Mouse (Mus musculus) lung, embryonic 14.5 days (tissue): ENCODE data around the gene Erbb3. TPM values are rescaled to one million over a fixed set of nuclear protein-coding genes. Genes with fewer than 3 reads are reported as not detected.

Source experiments
- ATAC-seq: fragments of 200-750 bp; cut with Nextera tagmentation; 2 replicates; pipeline ENCODE4 v1.8.0; 2017; ENCODE audit warnings: mild to moderate bottlenecking, moderate TSS enrichment, moderate library complexity; ENCODE audit not compliant: insufficient read depth
- DNase-seq: peaks from one replicate; pipeline ENCODE4 v3.0.0-alpha.2; 2015
- H3K27ac ChIP-seq: fragments of 300-500 bp; sonication (generic); 2 replicates; pipeline ENCODE4 v1.5.1; 2014; ENCODE audit warnings: low read depth, mild to moderate bottlenecking, moderate library complexity
- H3K27me3 ChIP-seq: fragments of 300-500 bp; sonication (generic); 2 replicates; pipeline ENCODE4 v1.6.1; 2014; ENCODE audit warnings: low read length, control low read depth; ENCODE audit not compliant: insufficient read depth
- H3K36me3 ChIP-seq: fragments of 300-500 bp; sonication (generic); 2 replicates; pipeline ENCODE4 v1.6.1; 2014; ENCODE audit warnings: control low read depth; ENCODE audit not compliant: insufficient read depth
- H3K4me1 ChIP-seq: fragments of 300-500 bp; sonication (generic); 2 replicates; pipeline ENCODE4 v1.6.1; 2014; ENCODE audit warnings: antibody characterized with exemption, control low read depth; ENCODE audit not compliant: insufficient read depth
- H3K4me2 ChIP-seq: fragments of 300-500 bp; sonication (generic); 2 replicates; pipeline ENCODE4 v1.6.1; 2014; ENCODE audit warnings: mild to moderate bottlenecking
- H3K4me3 ChIP-seq: fragments of 300-500 bp; sonication (generic); 2 replicates; pipeline ENCODE4 v1.5.1; 2014; ENCODE audit warnings: low read depth, low read length
- H3K9ac ChIP-seq: fragments of 300-500 bp; sonication (generic); 2 replicates; pipeline ENCODE4 v1.6.1; 2014
- H3K9me3 ChIP-seq: fragments of 300-500 bp; sonication (generic); 2 replicates; pipeline ENCODE4 v1.6.1; 2016; ENCODE audit warnings: low read depth, low read length, control low read depth
- CTCF ChIP-seq: IDR thresholded peaks from 2 replicates; pipeline ENCODE4 v1.5.1; 2016; ENCODE audit warnings: antibody characterized with exemption, low read depth
- WGBS: fragments of 180-500 bp; shearing (Covaris S2); extraction: QIAGEN DNeasy Blood & Tissue Kit; methylation state at CpG from one replicate; pipeline ENCODE4 v1.1.7; 2014; 5-methylcytosine and 5-hydroxymethylcytosine counted together
- polyA plus RNA-seq: library from polyadenylated mRNA; unstranded; fragments of >200 nt; fragmentation: Nextera tagmentation; extraction: Ambion mirVana; gene quantifications from 2 replicates; pipeline ENCODE4 v1.2.1, GENCODE M21; 2014

Erbb3 gene
- polyA plus RNA-seq, 1 experiment from 2014 or later = 22.9 TPM

DNA sequence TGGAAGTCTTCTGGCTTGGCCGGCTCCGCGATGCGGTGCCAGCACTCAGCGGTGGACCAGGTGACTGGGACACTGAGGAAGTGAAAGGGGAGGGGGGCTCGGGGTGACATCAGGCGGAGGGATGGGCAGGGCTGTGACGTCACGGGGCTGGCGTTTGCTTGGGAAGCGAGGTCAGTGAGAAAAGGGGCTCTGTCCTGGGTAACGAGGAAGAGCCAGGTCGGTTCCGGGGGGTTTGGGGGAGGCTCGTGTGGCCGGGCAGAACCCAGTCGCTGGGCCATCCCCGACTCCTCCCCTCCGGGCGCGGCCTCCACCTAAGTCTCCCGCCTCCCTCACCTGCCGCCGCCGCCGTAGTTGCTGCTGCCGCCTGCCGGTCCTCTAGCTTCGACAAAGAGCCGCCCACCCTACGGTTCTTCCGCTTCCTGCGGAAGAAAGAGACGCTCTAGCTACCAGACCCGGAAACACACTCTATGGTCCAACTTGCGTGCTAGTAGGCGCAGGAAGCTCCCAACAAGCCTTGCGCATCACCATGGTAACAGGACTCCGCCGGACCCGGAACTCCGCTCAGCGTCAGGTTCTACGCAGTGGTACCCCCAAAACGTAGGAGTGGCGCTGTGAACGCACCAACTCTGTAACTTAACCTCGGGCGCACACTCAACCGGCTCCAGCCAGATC is 42.0 kb downstream of the Erbb3 start, which contains the start of gene Zc3h10:
Gene Zc3h10, minus strand, starts transcription at position 414 of the 672 bp plus-strand sequence.
- TF ChIP-seq CTCF = peak; percentile 55
- Histone ChIP-seq H3K36me3 (peaks cover 37% of the 10 kb centered on the region), H3K4me2 (peak within 1 kb of the TSS; percentile 79), H3K27ac (peak within 1 kb of the TSS; percentile 98), H3K27me3 (no peaks in the 10 kb centered on the region), H3K9ac (peak within 1 kb of the TSS; percentile 96), H3K4me3 (peak within 1 kb of the TSS; percentile 86), H3K9me3 (no peaks in the 10 kb centered on the region), H3K4me1 (no peaks in the 10 kb centered on the region)
- WGBS = under 1% methylated on average over 50 of the region's 50 CpGs
- peak; percentile 92 for ATAC-seq
- peak; percentile 99 for DNase-seq

GRCm38 (mm10) chr10:128546787-128547186 is 42.7 kb downstream of the Erbb3 start:
- 19% methylated on average over 7 of the region's 7 CpGs for WGBS

DNA sequence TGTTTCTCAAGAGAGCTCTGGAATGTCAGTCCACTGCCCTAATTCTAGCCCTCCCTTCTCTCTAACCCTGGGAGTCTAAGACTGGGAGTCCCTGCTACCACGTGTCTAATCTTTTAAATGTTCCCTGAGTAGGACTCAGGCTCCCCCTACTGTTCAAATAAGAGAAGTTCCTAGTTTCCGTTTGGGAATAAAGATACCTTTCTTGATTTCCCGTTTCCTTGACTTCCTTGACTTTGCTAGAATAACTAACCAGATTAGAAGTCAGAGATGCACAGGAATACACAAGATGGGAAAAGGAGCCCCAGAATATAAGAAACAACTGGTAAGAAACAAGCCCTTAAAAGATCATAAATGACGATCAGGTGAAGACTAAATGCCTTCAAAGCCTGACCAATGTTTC is 43.1 kb downstream of the Erbb3 start:
- Histone ChIP-seq H3K36me3 (peaks cover 43% of the 10 kb centered on the region), H3K27me3 (no peaks in the 10 kb centered on the region), H3K27ac (peak overlapping the region; percentile 90), H3K9me3 (no peaks in the 10 kb centered on the region), H3K4me2 (peak overlapping the region; percentile 79), H3K4me1 (no peaks in the 10 kb centered on the region), H3K4me3 (peak overlapping the region; percentile 86), H3K9ac (peak overlapping the region; percentile 96)
- peak; percentile 80 for TF ChIP-seq CTCF
- ATAC-seq = no peak
- WGBS = 12% methylated on average over 4 of the region's 4 CpGs
- peak; percentile 85 for DNase-seq

More at GRCm38 (mm10) chr10:128546787-128547186, 42.7 kb downstream of the Erbb3 start:
- peak overlapping the region; percentile 79 for H3K4me2 ChIP-seq
- peak overlapping the region; percentile 90 for H3K27ac ChIP-seq
- H3K36me3 ChIP-seq = peaks cover 43% of the 10 kb centered on the region
- no peaks in the 10 kb centered on the region for H3K27me3 ChIP-seq
- peak overlapping the region; percentile 86 for H3K4me3 ChIP-seq
- H3K9ac ChIP-seq = peak overlapping the region; percentile 96
- no peaks in the 10 kb centered on the region for H3K4me1 ChIP-seq
- DNase-seq (peak; percentile 14), ATAC-seq (no peak)
- no peaks in the 10 kb centered on the region for H3K9me3 ChIP-seq
- TF ChIP-seq CTCF = no peak

DNA sequence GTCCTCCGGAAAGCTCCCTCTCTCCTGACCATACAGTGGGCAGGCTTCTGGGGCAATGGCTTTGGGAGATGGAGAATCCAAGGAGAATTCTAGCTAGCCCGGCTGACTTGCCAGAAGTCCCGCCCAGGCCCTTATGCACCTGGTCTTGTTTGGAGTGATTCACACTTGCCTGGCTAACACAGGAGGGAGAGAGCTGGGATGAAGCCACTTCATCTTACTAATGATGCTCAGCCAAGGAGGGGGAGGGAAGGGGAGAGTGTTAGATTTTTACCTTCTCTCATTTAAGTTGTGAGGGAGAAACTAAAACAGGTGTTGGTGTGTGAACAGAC is 43.9 kb downstream of the Erbb3 start:
- H3K9me3 ChIP-seq = no peaks in the 10 kb centered on the region
- peaks cover 43% of the 10 kb centered on the region for H3K36me3 ChIP-seq
- no peak overlapping the region for H3K4me2 ChIP-seq
- DNase-seq (no peak), ATAC-seq (no peak)
- no peaks in the 10 kb centered on the region for H3K4me1 ChIP-seq
- H3K9ac ChIP-seq = no peak overlapping the region
- no peak for TF ChIP-seq CTCF
- H3K4me3 ChIP-seq = no peak overlapping the region
- 77% methylated on average over 3 of the region's 3 CpGs for WGBS
- H3K27me3 ChIP-seq = no peaks in the 10 kb centered on the region
- no peak overlapping the region for H3K27ac ChIP-seq

GRCm38 (mm10) chr10:128544674-128545569 is 44.5 kb downstream of the Erbb3 start:
- no peak for ATAC-seq
- WGBS = 91% methylated on average over 37 of the region's 37 CpGs

GRCm38 (mm10) chr10:128544151-128544657 is 45.2 kb downstream of the Erbb3 start:
- no peak for TF ChIP-seq CTCF
- ATAC-seq (no peak), DNase-seq (no peak)
- no peaks in the 10 kb centered on the region for H3K4me1 ChIP-seq
- no peaks in the 10 kb centered on the region for H3K27me3 ChIP-seq
- H3K4me2 ChIP-seq = no peak overlapping the region
- no peak overlapping the region for H3K27ac ChIP-seq
- H3K36me3 ChIP-seq = peaks cover 43% of the 10 kb centered on the region
- WGBS = 95% methylated on average over 15 of the region's 15 CpGs
- H3K4me3 ChIP-seq = no peak overlapping the region
- no peak overlapping the region; the same call in 1 of the 2 replicates for H3K9ac ChIP-seq
- no peaks in the 10 kb centered on the region for H3K9me3 ChIP-seq

More at GRCm38 (mm10) chr10:128544674-128545569, 44.5 kb downstream of the Erbb3 start:
- Histone ChIP-seq H3K9me3 (no peaks in the 10 kb centered on the region), H3K36me3 (peaks cover 43% of the 10 kb centered on the region), H3K4me3 (no peak overlapping the region), H3K4me2 (no peak overlapping the region), H3K27me3 (no peaks in the 10 kb centered on the region), H3K27ac (no peak overlapping the region), H3K9ac (no peak overlapping the region), H3K4me1 (no peaks in the 10 kb centered on the region)
- DNase-seq = no peak
- TF ChIP-seq CTCF = no peak

DNA sequence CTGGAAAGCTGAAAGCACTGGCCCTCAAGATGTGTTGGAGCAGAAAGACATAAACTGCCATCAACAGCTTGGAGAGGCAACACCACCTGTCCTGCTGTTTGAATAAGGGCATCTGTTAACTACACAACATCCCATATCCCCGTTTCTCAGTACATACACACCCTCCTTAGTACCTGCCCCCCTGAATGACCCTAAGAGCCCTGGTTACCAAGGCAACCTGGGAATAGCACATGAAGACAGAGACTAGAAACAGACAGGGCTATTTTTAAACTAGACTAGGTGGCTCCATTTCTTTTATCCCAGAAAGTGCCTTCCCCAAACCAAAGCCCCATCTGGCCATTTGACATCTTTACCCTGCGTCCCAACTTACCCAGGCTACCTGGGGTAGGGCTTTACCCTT is 46.4 kb downstream of the Erbb3 start:
- DNase-seq = no peak
- no peak for ATAC-seq
- no peak overlapping the region for H3K27ac ChIP-seq
- 74% methylated on average over 2 of the region's 2 CpGs for WGBS
- no peak overlapping the region for H3K4me3 ChIP-seq
- no peaks in the 10 kb centered on the region for H3K27me3 ChIP-seq
- no peak overlapping the region for H3K9ac ChIP-seq
- H3K36me3 ChIP-seq = peaks cover 40% of the 10 kb centered on the region
- H3K4me1 ChIP-seq = no peaks in the 10 kb centered on the region
- TF ChIP-seq CTCF = no peak
- no peak overlapping the region for H3K4me2 ChIP-seq
- H3K9me3 ChIP-seq = no peaks in the 10 kb centered on the region
